15 mouse cellular contexts compared by ENCODE assay signal in genomic region chr10:37603529-37603928, GRCm38 (mm10).
DNase-seq lines count a peak whose midpoint lies in the region; ATAC-seq and TF ChIP-seq lines count a peak whose summit lies in the region.
"Had no signal": no experiment of that assay in that cellular context is flagged by ENCODE, and none has a peak within 500 bp of the region (broad histone marks: within the 10 kb centered on the region; RNA-seq: fewer than 3 reads in every experiment).

No protein-coding gene starts in this region.

- intact Hi-C loops in gastrocnemius, adult 2 months (cut with DNase I): no loop called here
- intact Hi-C loops in gastrocnemius, postnatal 36 days (cut with DNase I): no loop called here

- DNase-seq in gastrocnemius, adult 2 months: peak; percentile 16
- no peak for DNase-seq in gastrocnemius, postnatal 36 days
- no peak for DNase-seq in kidney, adult 11 months
- DNase-seq in NIH3T3 (ENCODE audit: low read depth): peak; percentile 84
- peak; percentile 25 to 38 for DNase-seq in kidney, postnatal 4 days
- DNase-seq in liver, postnatal 0 days: no peak
- no peak for DNase-seq in Muller cell, postnatal 12 days (ENCODE audit: inconsistent ontology term)
- DNase-seq: adrenal gland, adult 8-10 months; left cerebral cortex, postnatal 4 days; right cerebral cortex, postnatal 4 days had no signal

- no peaks in the 10 kb centered on the region for H3K36me3 ChIP-seq in kidney, embryonic 15.5 days
- H3K36me3 ChIP-seq in liver, postnatal 0 days (replicated peaks; ENCODE audit: insufficient read depth, low read length): no peaks in the 10 kb centered on the region
- H3K36me3 ChIP-seq: forebrain, embryonic 10.5 days; hindbrain, embryonic 13.5 days had no signal

- peak overlapping the region; percentile 43 for H3K27ac ChIP-seq in gastrocnemius, adult 2 months
- peak overlapping the region; percentile 77 for H3K27ac ChIP-seq in kidney, embryonic 15.5 days
- no peak overlapping the region for H3K27ac ChIP-seq in liver, postnatal 0 days (ENCODE audit: low read depth)
- H3K27ac ChIP-seq: forebrain, embryonic 10.5 days; hindbrain, embryonic 13.5 days; layer of hippocampus, adult 2 months; macrophage had no signal

- no peak for TF ChIP-seq EP300 in liver, postnatal 0 days (IDR thresholded peaks at IDR 0.05; ENCODE audit: low read depth)

- WGBS in kidney, embryonic 15.5 days: 49% methylated on average over 1 of the region's 1 CpGs
- WGBS in liver, postnatal 0 days (ENCODE audit: insufficient replicate concordance): 63% methylated on average over 1 of the region's 1 CpGs

- no peaks in the 10 kb centered on the region for H3K9me3 ChIP-seq in kidney, embryonic 15.5 days (replicated peaks)
- no peaks in the 10 kb centered on the region for H3K9me3 ChIP-seq in liver, postnatal 0 days (ENCODE audit: low read length)
- H3K9me3 ChIP-seq: forebrain, embryonic 10.5 days; hindbrain, embryonic 13.5 days had no signal

- no peak overlapping the region for H3K9ac ChIP-seq in kidney, embryonic 15.5 days
- no peak overlapping the region for H3K9ac ChIP-seq in liver, postnatal 0 days (replicated peaks)
- H3K9ac ChIP-seq: hindbrain, embryonic 13.5 days had no signal

- H3K27me3 ChIP-seq in kidney, embryonic 15.5 days: no peaks in the 10 kb centered on the region
- no peaks in the 10 kb centered on the region for H3K27me3 ChIP-seq in liver, postnatal 0 days (ENCODE audit: insufficient read depth, low read length)
- H3K27me3 ChIP-seq: hindbrain, embryonic 13.5 days had no signal

- H3K4me2 ChIP-seq in kidney, embryonic 15.5 days: no peak overlapping the region
- H3K4me2 ChIP-seq in liver, postnatal 0 days (ENCODE audit: low read depth, low read length): no peak overlapping the region
- H3K4me2 ChIP-seq: hindbrain, embryonic 13.5 days had no signal

- ATAC-seq in kidney, embryonic 15.5 days (replicated peaks; ENCODE audit: low FRiP score): no peak
- ATAC-seq in liver, postnatal 0 days: no peak

- TF ChIP-seq CTCF in gastrocnemius, adult 2 months (IDR thresholded peaks at IDR 0.05): no peak
- no peak for TF ChIP-seq CTCF in liver, postnatal 0 days (IDR thresholded peaks at IDR 0.05; ENCODE audit: low read depth)

- H3K4me3 ChIP-seq in gastrocnemius, adult 2 months: no peak overlapping the region
- no peak overlapping the region for H3K4me3 ChIP-seq in kidney, embryonic 15.5 days (replicated peaks)
- H3K4me3 ChIP-seq in liver, postnatal 0 days (ENCODE audit: low read depth, low read length): no peak overlapping the region
- H3K4me3 ChIP-seq: forebrain, embryonic 10.5 days; hindbrain, embryonic 13.5 days; layer of hippocampus, adult 2 months had no signal

- no peaks in the 10 kb centered on the region for H3K4me1 ChIP-seq in kidney, embryonic 15.5 days
- no peaks in the 10 kb centered on the region for H3K4me1 ChIP-seq in liver, postnatal 0 days (ENCODE audit: insufficient read depth)
- H3K4me1 ChIP-seq: forebrain, embryonic 10.5 days; hindbrain, embryonic 13.5 days had no signal

Comparison
In these comparisons a context has a peak if more than half of its experiments do, and no peak if none do; other contexts are left out.
1. DNase-seq: peak in gastrocnemius, adult 2 months (single experiment), NIH3T3 (single experiment) and kidney, postnatal 4 days (2 of 2); none in gastrocnemius, postnatal 36 days (0 of 2), kidney, adult 11 months (single experiment), liver, postnatal 0 days (single experiment) and Muller cell, postnatal 12 days (single experiment).